Comparison of ENCODE assay signal across 7 mouse cellular contexts in the genomic region with DNA sequence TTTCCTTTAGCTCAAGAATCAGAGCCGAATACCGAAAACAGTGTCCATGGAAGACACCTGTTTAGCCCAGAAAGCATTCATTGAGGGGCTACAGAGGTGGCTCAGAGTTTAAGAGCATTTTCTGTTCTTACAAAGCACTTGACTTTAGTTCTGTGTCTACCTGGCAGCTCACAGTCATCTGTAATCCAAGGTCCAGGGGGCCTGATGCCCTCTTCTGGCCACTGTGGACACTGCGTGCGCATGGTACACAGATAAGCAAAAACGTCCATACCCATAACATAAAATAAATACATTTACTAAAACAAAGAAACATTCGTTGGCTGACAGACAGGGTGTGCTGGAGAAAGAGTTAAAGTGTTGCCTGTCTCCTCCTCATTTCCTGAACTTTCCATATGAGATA. TPM values are rescaled to one million over a fixed set of nuclear protein-coding genes. Genes with fewer than 3 reads are reported as not detected.
DNase-seq lines count a peak whose midpoint lies in the region; ATAC-seq lines count a peak whose summit lies in the region.

No protein-coding gene starts in this region.

- no peak for ATAC-seq in midbrain, embryonic 11.5 days (ENCODE audit: low FRiP score)
- no peak for ATAC-seq in midbrain, embryonic 16.5 days
- ATAC-seq in activated CD4-positive, CD25-positive, alpha-beta regulatory T cell, adult 4 months: peak; percentile 46
- peak; percentile 65 to 74; a peak in 3 of 4 replicates for ATAC-seq in hematopoietic stem cell, adult 5-6 weeks (replicated peaks in 1 of 2; ENCODE audit: insufficient read depth in 1 of 2, low FRiP score in 2 of 2, low TSS enrichment in 1 of 2, low read depth in 1 of 2, poor library complexity in 2 of 2, severe bottlenecking in 2 of 2)
- ATAC-seq in limb, embryonic 11.5 days (ENCODE audit: insufficient number of reproducible peaks, low FRiP score, low TSS enrichment, low read depth): no peak

- peak; percentile 90 for DNase-seq in midbrain, embryonic 11.5 days (ENCODE audit: low spot score, missing footprints)
- peak; percentile 75 to 82 for DNase-seq in cerebellum, postnatal 25 days
- DNase-seq in limb, embryonic 11.5 days (ENCODE audit: low spot score): peak; percentile 79
- peak; percentile 30 for DNase-seq in right cerebral cortex, adult 18-20 months

- no peaks in the 10 kb centered on the region for H3K9me3 ChIP-seq in midbrain, embryonic 11.5 days (ENCODE audit: control insufficient read depth, low read length)
- H3K9me3 ChIP-seq in midbrain, embryonic 16.5 days (replicated peaks; ENCODE audit: control insufficient read depth, low read length, poor library complexity, severe bottlenecking): no peaks in the 10 kb centered on the region
- no peaks in the 10 kb centered on the region for H3K9me3 ChIP-seq in limb, embryonic 11.5 days (ENCODE audit: control insufficient read depth, low read length)

- no peak overlapping the region for H3K4me3 ChIP-seq in midbrain, embryonic 11.5 days (ENCODE audit: low read depth, low read length)
- no peak overlapping the region for H3K4me3 ChIP-seq in midbrain, embryonic 16.5 days (ENCODE audit: low read depth, low read length)
- H3K4me3 ChIP-seq in limb, embryonic 11.5 days (ENCODE audit: low read depth, low read length): no peak overlapping the region

- WGBS in midbrain, embryonic 11.5 days: 59% methylated on average over 6 of the region's 6 CpGs
- WGBS in midbrain, embryonic 16.5 days: 63% methylated on average over 6 of the region's 6 CpGs
- 58% methylated on average over 6 of the region's 6 CpGs for WGBS in limb, embryonic 11.5 days

- no peaks in the 10 kb centered on the region for H3K4me1 ChIP-seq in midbrain, embryonic 11.5 days (ENCODE audit: control insufficient read depth, insufficient read depth, low read length)
- H3K4me1 ChIP-seq in midbrain, embryonic 16.5 days (ENCODE audit: control insufficient read depth, insufficient read depth, low read length): no peaks in the 10 kb centered on the region
- no peaks in the 10 kb centered on the region for H3K4me1 ChIP-seq in limb, embryonic 11.5 days (ENCODE audit: control insufficient read depth, insufficient read depth, low read length)

- no peaks in the 10 kb centered on the region for H3K36me3 ChIP-seq in midbrain, embryonic 11.5 days (ENCODE audit: control insufficient read depth, insufficient read depth, low read length)
- H3K36me3 ChIP-seq in midbrain, embryonic 16.5 days (ENCODE audit: control insufficient read depth, insufficient read depth, low read length): no peaks in the 10 kb centered on the region
- no peaks in the 10 kb centered on the region for H3K36me3 ChIP-seq in limb, embryonic 11.5 days (ENCODE audit: control insufficient read depth, insufficient read depth, low read length)

- H3K9ac ChIP-seq in midbrain, embryonic 11.5 days (ENCODE audit: low read length): no peak overlapping the region
- no peak overlapping the region for H3K9ac ChIP-seq in midbrain, embryonic 16.5 days (ENCODE audit: low read depth, low read length)
- H3K9ac ChIP-seq in limb, embryonic 11.5 days (ENCODE audit: low read length): no peak overlapping the region

- no peak overlapping the region for H3K4me2 ChIP-seq in midbrain, embryonic 11.5 days
- H3K4me2 ChIP-seq in midbrain, embryonic 16.5 days (ENCODE audit: low read length): no peak overlapping the region
- no peak overlapping the region for H3K4me2 ChIP-seq in limb, embryonic 11.5 days (ENCODE audit: low read depth, severe bottlenecking)

- no peaks in the 10 kb centered on the region for H3K27me3 ChIP-seq in midbrain, embryonic 11.5 days (ENCODE audit: control insufficient read depth, insufficient read depth, low read length)
- no peaks in the 10 kb centered on the region for H3K27me3 ChIP-seq in midbrain, embryonic 16.5 days (ENCODE audit: control insufficient read depth, insufficient read depth, low read depth, low read length)
- H3K27me3 ChIP-seq in limb, embryonic 11.5 days (ENCODE audit: control insufficient read depth, insufficient read depth, low read length): no peaks in the 10 kb centered on the region

- H3K27ac ChIP-seq in midbrain, embryonic 11.5 days (ENCODE audit: low read depth, low read length): no peak overlapping the region
- no peak overlapping the region for H3K27ac ChIP-seq in midbrain, embryonic 16.5 days (ENCODE audit: low read length)
- H3K27ac ChIP-seq in limb, embryonic 11.5 days (replicated peaks; ENCODE audit: low read depth, low read length): no peak overlapping the region

RNA-seq across cellular contexts. Expression of a gene that starts 59.6 kb away (rescaled TPM):
- 0.10 and 0.18 TPM in 2 replicates for polyA plus RNA-seq in midbrain, embryonic 11.5 days (2014; fragmentation: Nextera tagmentation; extraction: Ambion mirVana)
- polyA plus RNA-seq in midbrain, embryonic 16.5 days (2015; fragmentation: Nextera tagmentation; extraction: Ambion mirVana): 0.69 and 0.71 TPM in 2 replicates
- polyA plus RNA-seq in activated CD4-positive, CD25-positive, alpha-beta regulatory T cell, adult 4 months (2017; shearing (Covaris generic)): not detected
- total RNA-seq in hematopoietic stem cell, adult 5-6 weeks (2017): 0.20 TPM in 1 of 2 replicates, not detected in the other
- 0.14 and 0.35 TPM in 2 replicates for polyA plus RNA-seq in limb, embryonic 11.5 days (2014; fragmentation: Nextera tagmentation; extraction: Ambion mirVana)

Comparison
In these comparisons a context has a peak if more than half of its experiments do, and no peak if none do; other contexts are left out.
1. ATAC-seq: peak in activated CD4-positive, CD25-positive, alpha-beta regulatory T cell, adult 4 months (single experiment) and hematopoietic stem cell, adult 5-6 weeks (2 of 2); none in midbrain, embryonic 11.5 days (single experiment), midbrain, embryonic 16.5 days (single experiment) and limb, embryonic 11.5 days (single experiment).
2. DNase-seq: peak in every context shown above with its lines; median percentile 90 in midbrain, embryonic 11.5 days; 79 in limb, embryonic 11.5 days; 78 in cerebellum, postnatal 25 days; 30 in right cerebral cortex, adult 18-20 months.